Mouse (Mus musculus) liver, postnatal 0 days (tissue): ENCODE measurements around the gene 3110082I17Rik. TPM values are rescaled to one million over a fixed set of nuclear protein-coding genes. Genes with fewer than 3 reads are reported as not detected.

Experiments
- ATAC-seq: fragments of 200-750 bp; cut with Nextera tagmentation; 2 replicates; pipeline ENCODE4 v1.8.0; 2017; ENCODE audit warnings: mild to moderate bottlenecking, moderate library complexity
- DNase-seq: peaks from one replicate; pipeline ENCODE4 v3.0.0-alpha.2; 2016
- H3K27ac ChIP-seq: fragments of 300-500 bp; sonication (generic); 2 replicates; pipeline ENCODE4 v1.5.1; 2014; ENCODE audit warnings: antibody characterized with exemption, moderate library complexity, mild to moderate bottlenecking, low read depth
- H3K27me3 ChIP-seq: fragments of 300-500 bp; sonication (generic); 2 replicates; pipeline ENCODE4 v1.6.1; 2014; ENCODE audit warnings: low read length, control low read depth, mixed read lengths; ENCODE audit not compliant: insufficient read depth
- H3K36me3 ChIP-seq: fragments of 300-500 bp; sonication (generic); replicated peaks from 2 replicates; pipeline ENCODE4 v1.6.1; 2014; ENCODE audit warnings: mild to moderate bottlenecking, control low read depth, low read length, moderate library complexity, mixed read lengths; ENCODE audit not compliant: insufficient read depth
- H3K4me1 ChIP-seq: fragments of 300-500 bp; sonication (generic); 2 replicates; pipeline ENCODE4 v1.6.1; 2014; ENCODE audit warnings: antibody characterized with exemption, mild to moderate bottlenecking, control low read depth; ENCODE audit not compliant: insufficient read depth
- H3K4me2 ChIP-seq: fragments of 300-500 bp; sonication (generic); 2 replicates; pipeline ENCODE4 v1.6.1; 2014; ENCODE audit warnings: low read depth, mild to moderate bottlenecking, low read length, moderate library complexity, mixed read lengths
- H3K4me3 ChIP-seq: fragments of 300-500 bp; sonication (generic); 2 replicates; pipeline ENCODE4 v1.5.1; 2014; ENCODE audit warnings: low read depth, low read length
- H3K9ac ChIP-seq: fragments of 300-500 bp; sonication (generic); replicated peaks from 2 replicates; pipeline ENCODE4 v1.6.1; 2014; ENCODE audit warnings: mild to moderate bottlenecking, moderate library complexity
- H3K9me3 ChIP-seq: fragments of 300-500 bp; sonication (generic); 2 replicates; pipeline ENCODE4 v1.6.1; 2016; ENCODE audit warnings: mild to moderate bottlenecking, control low read depth, low read length, mixed read lengths
- CTCF ChIP-seq: sonication (generic); IDR thresholded peaks from 2 replicates; pipeline ENCODE4 v1.5.1; 2016; ENCODE audit warnings: antibody characterized with exemption, low read depth
- EP300 ChIP-seq: IDR thresholded peaks from 2 replicates; pipeline ENCODE4 v1.6.1; 2016; ENCODE audit warnings: antibody characterized with exemption, low read depth, mild to moderate bottlenecking
- WGBS: fragments of 180-500 bp; shearing (Covaris S2); extraction: QIAGEN DNeasy Blood & Tissue Kit; methylation state at CpG from one replicate; pipeline ENCODE4 v1.1.7; 2014; ENCODE audit not compliant: insufficient replicate concordance; 5-methylcytosine and 5-hydroxymethylcytosine counted together
- polyA plus RNA-seq: library from polyadenylated mRNA; unstranded; fragments of >200 nt; fragmentation: Nextera tagmentation; extraction: Ambion mirVana; gene quantifications from 2 replicates; pipeline ENCODE4 v1.2.1, GENCODE M21; 2015

3110082I17Rik gene
- polyA plus RNA-seq, 1 experiment from 2014 or later, result 9.5 TPM

- DNase-seq (no peak), ATAC-seq (no peak)
- peaks cover 3% of the 10 kb centered on the region; the same call in 1 of the 2 replicates for H3K36me3 ChIP-seq
- H3K4me3 ChIP-seq, result no peak overlapping the region
- H3K9ac ChIP-seq, result no peak overlapping the region
- H3K4me2 ChIP-seq, result no peak overlapping the region
- H3K27me3 ChIP-seq, result no peaks in the 10 kb centered on the region
- H3K27ac ChIP-seq, result no peak overlapping the region
- 81% methylated on average over 15 of the region's 15 CpGs for WGBS
- no peaks in the 10 kb centered on the region for H3K9me3 ChIP-seq
- no peak for TF ChIP-seq CTCF
- no peak for TF ChIP-seq EP300
- H3K4me1 ChIP-seq, result peaks cover 14% of the 10 kb centered on the region
These were observed 48.5 kb downstream of the 3110082I17Rik start for GRCm38 (mm10) chr5:139411665-139412314.

GRCm38 (mm10) chr5:139411117-139411516 lies 49.2 kb downstream of the 3110082I17Rik start:
- 83% methylated on average over 6 of the region's 6 CpGs for WGBS
- Histone ChIP-seq H3K27ac (no peak overlapping the region), H3K4me3 (no peak overlapping the region), H3K9me3 (no peaks in the 10 kb centered on the region), H3K4me2 (no peak overlapping the region), H3K4me1 (peaks cover 14% of the 10 kb centered on the region), H3K27me3 (no peaks in the 10 kb centered on the region), H3K9ac (no peak overlapping the region), H3K36me3 (peaks cover 3% of the 10 kb centered on the region; the same call in 1 of the 2 replicates)
- DNase-seq, result no peak
- ATAC-seq, result no peak
- TF ChIP-seq EP300, result no peak
- no peak for TF ChIP-seq CTCF

GRCm38 (mm10) chr5:139410056-139410455 lies 50.3 kb downstream of the 3110082I17Rik start:
- peak overlapping the region; percentile 65; the same call in 1 of the 2 replicates for H3K27ac ChIP-seq
- H3K4me2 ChIP-seq, result no peak overlapping the region
- H3K4me3 ChIP-seq, result no peak overlapping the region
- H3K4me1 ChIP-seq, result peaks cover 17% of the 10 kb centered on the region
- H3K36me3 ChIP-seq, result peaks cover 1% of the 10 kb centered on the region; the same call in 1 of the 2 replicates
- no peak for ATAC-seq
- WGBS, result 80% methylated on average over 4 of the region's 4 CpGs
- no peaks in the 10 kb centered on the region for H3K27me3 ChIP-seq
- no peak for DNase-seq
- TF ChIP-seq CTCF, result no peak
- TF ChIP-seq EP300, result no peak
- no peak overlapping the region for H3K9ac ChIP-seq
- H3K9me3 ChIP-seq, result no peaks in the 10 kb centered on the region

GRCm38 (mm10) chr5:139409412-139409811 lies 50.9 kb downstream of the 3110082I17Rik start:
- ATAC-seq (peak; percentile 26), DNase-seq (no peak)
- Histone ChIP-seq H3K4me2 (peak overlapping the region; percentile 7; the same call in 1 of the 2 replicates), H3K4me1 (peaks cover 21% of the 10 kb centered on the region), H3K9me3 (no peaks in the 10 kb centered on the region), H3K27ac (peak overlapping the region; percentile 65), H3K27me3 (no peaks in the 10 kb centered on the region), H3K4me3 (no peak overlapping the region), H3K9ac (peak overlapping the region; percentile 26; the same call in 1 of the 2 replicates), H3K36me3 (no peaks in the 10 kb centered on the region; the same call in 1 of the 2 replicates)
- WGBS, result 56% methylated on average over 12 of the region's 12 CpGs
- no peak for TF ChIP-seq EP300
- no peak for TF ChIP-seq CTCF

GRCm38 (mm10) chr5:139408511-139408910 lies 51.8 kb downstream of the 3110082I17Rik start:
- TF ChIP-seq CTCF (peak; percentile 21), EP300 (no peak)
- peaks cover 21% of the 10 kb centered on the region for H3K4me1 ChIP-seq
- H3K27me3 ChIP-seq, result no peaks in the 10 kb centered on the region
- DNase-seq, result peak; percentile 71
- no peak overlapping the region for H3K9ac ChIP-seq
- H3K9me3 ChIP-seq, result no peaks in the 10 kb centered on the region
- H3K27ac ChIP-seq, result peak overlapping the region; percentile 82
- peak; percentile 47 for ATAC-seq
- peak overlapping the region; percentile 29; the same call in 1 of the 2 replicates for H3K4me3 ChIP-seq
- WGBS, result 38% methylated on average over 7 of the region's 7 CpGs
- H3K4me2 ChIP-seq, result peak overlapping the region; percentile 60
- H3K36me3 ChIP-seq, result no peaks in the 10 kb centered on the region

GRCm38 (mm10) chr5:139407121-139407885 lies 53.0 kb downstream of the 3110082I17Rik start:
- H3K4me3 ChIP-seq, result peak overlapping the region; percentile 29
- ATAC-seq (no peak), DNase-seq (no peak)
- no peak overlapping the region; the same call in 1 of the 2 replicates for H3K9ac ChIP-seq
- peak overlapping the region; percentile 82 for H3K27ac ChIP-seq
- peaks cover 25% of the 10 kb centered on the region for H3K4me1 ChIP-seq
- H3K9me3 ChIP-seq, result no peaks in the 10 kb centered on the region
- 58% methylated on average over 14 of the region's 14 CpGs for WGBS
- no peaks in the 10 kb centered on the region for H3K36me3 ChIP-seq
- peak; percentile 16; the same call in 1 of the 2 replicates for TF ChIP-seq CTCF
- no peak for TF ChIP-seq EP300
- no peaks in the 10 kb centered on the region for H3K27me3 ChIP-seq
- H3K4me2 ChIP-seq, result peak overlapping the region; percentile 60
